Mouse (Mus musculus) lung, embryonic 16.5 days (tissue): ENCODE data around the gene Ccnjl. TPM values are rescaled to one million over a fixed set of nuclear protein-coding genes. Genes with fewer than 3 reads are reported as not detected.

ENCODE experiments used
- ATAC-seq: fragments of 200-750 bp; cut with Nextera tagmentation; 2 replicates; pipeline ENCODE4 v1.8.0; 2017; ENCODE audit warnings: low read depth, mild to moderate bottlenecking, moderate library complexity
- H3K27ac ChIP-seq: fragments of 300-500 bp; sonication (generic); 2 replicates; pipeline ENCODE4 v1.5.1; 2014; ENCODE audit warnings: mild to moderate bottlenecking, control low read depth, low read length
- H3K27me3 ChIP-seq: fragments of 300-500 bp; sonication (generic); 2 replicates; pipeline ENCODE4 v1.6.1; 2014; ENCODE audit warnings: low read depth, low read length, mixed read lengths; ENCODE audit not compliant: control insufficient read depth, insufficient read depth
- H3K36me3 ChIP-seq: fragments of 300-500 bp; sonication (generic); 2 replicates; pipeline ENCODE4 v1.6.1; 2014; ENCODE audit warnings: low read length; ENCODE audit not compliant: control insufficient read depth, insufficient read depth
- H3K4me1 ChIP-seq: fragments of 300-500 bp; sonication (generic); replicated peaks from 2 replicates; pipeline ENCODE4 v1.6.1; 2014; ENCODE audit warnings: low read length, mixed read lengths; ENCODE audit not compliant: control insufficient read depth, insufficient read depth
- H3K4me2 ChIP-seq: fragments of 300-500 bp; sonication (generic); 2 replicates; pipeline ENCODE4 v1.6.1; 2014; ENCODE audit warnings: low read depth, low read length, control low read depth
- H3K4me3 ChIP-seq: fragments of 300-500 bp; sonication (generic); 2 replicates; pipeline ENCODE4 v1.5.1; 2014; ENCODE audit warnings: mild to moderate bottlenecking, low read length, control low read depth
- H3K9ac ChIP-seq: fragments of 300-500 bp; sonication (generic); 2 replicates; pipeline ENCODE4 v1.6.1; 2014; ENCODE audit warnings: low read length, control low read depth
- H3K9me3 ChIP-seq: fragments of 300-500 bp; sonication (generic); 2 replicates; pipeline ENCODE4 v1.6.1; 2016; ENCODE audit warnings: low read length; ENCODE audit not compliant: control insufficient read depth
- WGBS: fragments of 180-500 bp; shearing (Covaris S2); extraction: QIAGEN DNeasy Blood & Tissue Kit; methylation state at CpG from one replicate; pipeline ENCODE4 v1.1.7; 2014; 5-methylcytosine and 5-hydroxymethylcytosine counted together
- polyA plus RNA-seq: library from polyadenylated mRNA; unstranded; fragments of >200 nt; fragmentation: Nextera tagmentation; extraction: Ambion mirVana; gene quantifications from 2 replicates; pipeline ENCODE4 v1.2.1, GENCODE M21; 2015

Gene Ccnjl
- polyA plus RNA-seq, 1 experiment from 2014 or later, result 20.0 TPM

DNA sequence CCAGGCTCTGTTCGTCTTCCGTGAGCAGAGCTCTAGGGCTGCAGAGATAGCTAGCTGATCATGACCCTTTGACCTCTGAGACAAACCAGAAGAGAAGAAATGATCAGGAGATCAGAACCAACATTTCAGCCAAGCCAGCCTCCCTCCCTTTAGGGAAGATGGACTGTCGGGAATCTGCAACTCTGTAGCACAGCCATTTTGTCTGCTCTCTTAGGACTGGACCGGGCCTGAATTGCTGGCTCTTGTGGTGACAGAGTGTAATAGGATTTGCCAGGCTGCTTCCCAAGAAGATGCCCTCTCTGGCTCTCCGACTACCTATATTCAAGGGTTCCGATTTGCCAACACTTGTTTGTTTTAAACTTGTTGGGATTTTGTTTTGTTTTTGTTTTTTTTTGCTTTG is 24.1 kb downstream of the Ccnjl start:
- H3K9ac ChIP-seq, result no peak overlapping the region
- H3K4me1 ChIP-seq, result peaks cover 31% of the 10 kb centered on the region

DNA sequence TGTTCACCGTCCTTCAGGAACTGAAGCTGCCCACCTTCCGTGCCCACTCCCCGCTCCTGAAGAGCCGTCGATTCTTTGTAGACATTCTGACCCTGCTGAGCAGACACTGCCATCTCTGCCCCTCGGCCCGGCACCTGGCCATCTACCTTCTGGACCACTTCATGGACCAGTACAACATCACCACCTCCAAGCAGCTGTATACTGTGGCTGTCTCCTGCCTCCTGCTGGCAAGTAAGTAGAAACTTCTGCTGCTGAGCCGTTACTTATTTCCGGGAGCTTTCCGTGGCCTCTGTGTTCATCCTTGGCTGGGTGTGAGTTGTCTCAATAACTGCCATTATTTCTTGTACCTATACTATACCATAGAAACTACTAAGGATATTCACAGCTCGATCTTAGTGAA is 28.0 kb downstream of the Ccnjl start:
- no peak overlapping the region for H3K9ac ChIP-seq
- no peaks in the 10 kb centered on the region for H3K4me1 ChIP-seq
- H3K27me3 ChIP-seq, result no peaks in the 10 kb centered on the region
- WGBS, result 83% methylated on average over 11 of the region's 11 CpGs
- H3K27ac ChIP-seq, result no peak overlapping the region
- ATAC-seq, result no peak
- H3K36me3 ChIP-seq, result peaks cover 12% of the 10 kb centered on the region
- no peaks in the 10 kb centered on the region for H3K9me3 ChIP-seq
- H3K4me2 ChIP-seq, result no peak overlapping the region
- no peak overlapping the region for H3K4me3 ChIP-seq

More for the DNA sequence above, 24.1 kb downstream of the Ccnjl start:
- H3K4me2 ChIP-seq, result no peak overlapping the region
- no peak overlapping the region for H3K4me3 ChIP-seq
- ATAC-seq, result no peak
- 87% methylated on average over 6 of the region's 6 CpGs for WGBS
- H3K9me3 ChIP-seq, result no peaks in the 10 kb centered on the region
- no peak overlapping the region for H3K27ac ChIP-seq
- 0 out of 2 replicates have a peak, but pooled peaks cover 2% of the 10 kb centered on the region for H3K36me3 ChIP-seq
- H3K27me3 ChIP-seq, result no peaks in the 10 kb centered on the region

DNA sequence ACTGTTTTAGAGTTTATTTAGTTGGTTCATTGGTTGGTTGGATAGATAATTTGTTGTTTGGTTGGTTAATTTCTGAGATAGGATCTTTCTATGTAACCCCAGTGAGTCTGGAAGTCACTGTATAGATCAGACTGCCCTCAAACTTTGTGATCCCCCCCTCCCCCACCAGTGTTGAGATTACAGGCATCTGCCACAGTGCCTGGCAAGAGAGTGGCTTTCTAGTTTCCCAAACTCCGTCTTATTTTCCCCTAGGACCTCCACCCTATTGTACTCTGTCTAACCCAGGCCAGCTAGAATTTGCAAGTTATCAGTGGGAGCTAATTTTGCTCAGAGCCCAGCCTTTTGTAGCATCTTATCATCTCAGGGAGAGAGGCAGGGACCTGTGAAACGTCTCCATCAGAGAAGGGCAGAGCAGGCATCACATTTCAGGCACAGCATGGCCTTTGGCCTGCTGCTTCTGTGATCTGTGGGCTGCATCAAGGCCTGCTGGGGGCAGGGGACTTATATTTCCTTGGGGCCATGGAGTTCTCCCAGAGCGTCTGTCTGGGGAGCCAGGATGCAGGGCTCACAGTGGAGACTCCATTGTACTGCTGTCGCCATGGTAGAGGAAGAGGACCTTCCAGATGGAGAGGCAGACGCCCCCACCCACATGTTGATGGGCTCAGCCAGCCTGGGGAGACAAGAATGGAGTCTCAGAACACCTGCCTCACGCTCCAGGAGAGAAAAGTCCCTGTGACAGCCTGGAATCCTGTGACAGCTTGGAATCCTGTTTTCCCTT is 31.1 kb downstream of the Ccnjl start:
- Histone ChIP-seq H3K4me3 (no peak overlapping the region), H3K4me1 (peaks cover 10% of the 10 kb centered on the region), H3K9ac (no peak overlapping the region), H3K4me2 (no peak overlapping the region), H3K9me3 (no peaks in the 10 kb centered on the region), H3K27ac (no peak overlapping the region), H3K27me3 (no peaks in the 10 kb centered on the region), H3K36me3 (peaks cover 12% of the 10 kb centered on the region)
- no peak for ATAC-seq
- 38% methylated on average over 6 of the region's 6 CpGs for WGBS

DNA sequence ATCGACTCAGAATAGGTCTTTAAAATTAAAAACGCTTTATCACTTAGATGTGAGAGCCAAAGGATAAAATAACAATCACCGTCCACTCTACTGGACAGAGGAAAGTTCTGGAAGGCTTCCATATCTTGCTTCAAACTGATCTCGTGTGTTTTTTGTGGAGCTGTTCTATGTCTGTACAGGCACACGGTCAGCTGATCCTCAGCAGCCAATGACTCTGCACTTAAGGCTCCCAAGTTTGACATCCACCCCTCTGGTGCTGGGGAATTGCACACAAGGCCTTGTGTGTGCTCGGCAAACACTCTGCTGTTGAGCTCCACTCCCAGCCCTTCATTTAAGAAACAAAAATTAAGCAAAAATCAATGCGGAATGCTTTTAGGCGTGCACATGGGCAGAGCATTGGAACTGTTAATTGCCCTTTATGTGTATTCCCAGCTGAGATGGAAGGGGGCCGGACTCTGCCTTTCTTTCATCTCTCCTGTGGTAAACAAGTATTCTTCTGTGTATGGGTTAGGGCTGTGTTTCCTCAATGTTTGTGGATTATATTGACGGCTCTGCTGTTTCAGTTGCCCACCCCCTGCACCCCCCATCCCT is 35.2 kb downstream of the Ccnjl start:
- 44% methylated on average over 10 of the region's 10 CpGs for WGBS
- Histone ChIP-seq H3K4me3 (no peak overlapping the region), H3K4me2 (no peak overlapping the region), H3K4me1 (peaks cover 28% of the 10 kb centered on the region), H3K36me3 (peaks cover 4% of the 10 kb centered on the region; the same call in 1 of the 2 replicates), H3K9me3 (no peaks in the 10 kb centered on the region), H3K27me3 (no peaks in the 10 kb centered on the region), H3K9ac (no peak overlapping the region; the same call in 1 of the 2 replicates), H3K27ac (peak overlapping the region; percentile 73)
- peak; percentile 64; the same call in 1 of the 2 replicates for ATAC-seq

GRCm38 (mm10) chr11:43565414-43565813 is 36.8 kb downstream of the Ccnjl start:
- Histone ChIP-seq H3K4me2 (no peak overlapping the region), H3K4me1 (peaks cover 37% of the 10 kb centered on the region), H3K9me3 (no peaks in the 10 kb centered on the region), H3K9ac (no peak overlapping the region), H3K27me3 (no peaks in the 10 kb centered on the region), H3K36me3 (peaks cover 3% of the 10 kb centered on the region; the same call in 1 of the 2 replicates), H3K4me3 (no peak overlapping the region), H3K27ac (no peak overlapping the region)
- ATAC-seq, result no peak
- WGBS, result 59% methylated on average over 2 of the region's 2 CpGs

DNA sequence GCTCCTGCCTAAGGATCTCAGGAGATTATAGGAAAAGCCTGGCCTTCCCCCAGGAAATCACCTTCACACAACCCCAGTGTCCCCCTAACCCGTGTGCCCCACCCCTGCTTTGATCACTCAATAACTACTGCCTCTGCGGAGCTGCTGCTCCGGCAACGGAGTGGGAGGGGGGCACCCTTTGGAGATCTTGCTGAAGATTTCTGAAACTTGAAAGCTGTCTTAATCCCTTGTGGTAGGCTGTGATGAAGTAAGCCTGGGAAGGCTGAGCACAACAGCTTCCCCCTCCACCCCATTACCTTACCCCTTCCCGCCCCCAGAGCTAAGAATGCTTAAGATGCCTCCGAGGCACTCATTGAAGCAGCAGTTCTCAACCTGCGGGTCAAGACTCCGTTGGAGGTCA is 37.3 kb downstream of the Ccnjl start:
- Histone ChIP-seq H3K4me1 (peaks cover 39% of the 10 kb centered on the region), H3K9ac (no peak overlapping the region), H3K27ac (no peak overlapping the region), H3K4me2 (no peak overlapping the region), H3K4me3 (no peak overlapping the region), H3K36me3 (no peaks in the 10 kb centered on the region; the same call in 1 of the 2 replicates), H3K27me3 (no peaks in the 10 kb centered on the region), H3K9me3 (no peaks in the 10 kb centered on the region)
- ATAC-seq, result no peak
- 19% methylated on average over 8 of the region's 8 CpGs for WGBS

GRCm38 (mm10) chr11:43566696-43567095 is 38.1 kb downstream of the Ccnjl start:
- 60% methylated on average over 5 of the region's 5 CpGs for WGBS
- H3K27ac ChIP-seq, result peak overlapping the region; percentile 29
- H3K4me2 ChIP-seq, result no peak overlapping the region
- no peaks in the 10 kb centered on the region for H3K9me3 ChIP-seq
- no peak overlapping the region for H3K9ac ChIP-seq
- no peaks in the 10 kb centered on the region for H3K27me3 ChIP-seq
- no peak overlapping the region for H3K4me3 ChIP-seq
- H3K4me1 ChIP-seq, result peaks cover 44% of the 10 kb centered on the region
- H3K36me3 ChIP-seq, result no peaks in the 10 kb centered on the region
- ATAC-seq, result no peak

DNA sequence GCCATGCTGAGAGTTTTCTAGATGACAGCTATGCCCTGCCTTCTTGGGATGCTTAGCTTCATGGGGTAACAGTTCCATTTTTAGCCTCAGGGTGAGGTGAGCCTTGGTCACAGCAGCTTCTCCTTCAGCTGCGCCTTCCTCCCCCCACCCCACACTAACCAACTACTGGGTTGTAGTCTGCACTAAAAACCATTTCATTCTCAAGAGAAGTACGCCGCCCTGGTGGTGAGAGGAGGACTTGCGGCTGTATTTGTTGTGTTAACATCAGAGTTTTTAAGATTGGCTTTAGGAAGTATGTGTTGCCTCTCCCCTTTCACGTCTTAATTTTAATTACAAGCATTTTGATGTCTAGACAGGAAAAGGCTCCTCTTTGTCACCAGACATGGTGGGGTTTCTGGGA is 39.7 kb downstream of the Ccnjl start:
- H3K27ac ChIP-seq, result peak overlapping the region; percentile 51; the same call in 1 of the 2 replicates
- ATAC-seq, result no peak
- peaks cover 43% of the 10 kb centered on the region for H3K4me1 ChIP-seq

DNA sequence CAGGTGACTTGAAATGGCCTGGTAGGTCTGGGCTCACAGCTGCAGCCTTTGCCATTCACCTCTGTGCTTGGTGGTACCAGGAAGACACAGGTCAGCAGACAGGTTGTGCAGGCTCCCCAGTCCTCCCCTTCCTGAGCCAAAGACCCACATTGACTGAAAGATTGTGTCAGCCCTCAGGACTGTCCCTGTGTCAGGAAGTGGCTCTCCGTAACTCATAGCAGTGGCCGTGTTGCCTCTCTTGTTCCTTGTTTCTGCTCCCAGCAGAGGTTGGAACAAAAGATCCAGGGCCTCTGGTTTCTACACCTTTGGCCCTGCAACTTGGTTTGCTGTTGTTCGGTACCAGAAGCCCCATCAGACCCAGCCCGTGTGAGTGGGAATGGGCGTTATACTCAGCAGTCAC is 40.6 kb downstream of the Ccnjl start:
- peak overlapping the region; percentile 58 for H3K27ac ChIP-seq
- no peaks in the 10 kb centered on the region for H3K27me3 ChIP-seq
- peaks cover 33% of the 10 kb centered on the region for H3K4me1 ChIP-seq
- peak overlapping the region; percentile 25; the same call in 1 of the 2 replicates for H3K9ac ChIP-seq
- H3K4me2 ChIP-seq, result no peak overlapping the region
- H3K4me3 ChIP-seq, result no peak overlapping the region
- ATAC-seq, result peak; percentile 31; the same call in 1 of the 2 replicates
- no peaks in the 10 kb centered on the region for H3K9me3 ChIP-seq
- 61% methylated on average over 5 of the region's 5 CpGs for WGBS
- no peaks in the 10 kb centered on the region for H3K36me3 ChIP-seq

More for the DNA sequence above, 39.7 kb downstream of the Ccnjl start:
- no peaks in the 10 kb centered on the region for H3K27me3 ChIP-seq
- H3K36me3 ChIP-seq, result no peaks in the 10 kb centered on the region
- 67% methylated on average over 5 of the region's 5 CpGs for WGBS
- no peak overlapping the region for H3K4me3 ChIP-seq
- H3K9ac ChIP-seq, result no peak overlapping the region
- no peaks in the 10 kb centered on the region for H3K9me3 ChIP-seq
- no peak overlapping the region for H3K4me2 ChIP-seq
